Mouse (Mus musculus) spleen, adult 2 months (tissue): Measurements from ENCODE around the gene Ptprt.

Experiments
- CTCF ChIP-seq: fragments of 200-500 bp; IDR thresholded peaks from 2 replicates; pipeline ENCODE4 v1.5.1; 2011; ENCODE audit warnings: mild to moderate bottlenecking, inconsistent platforms; ENCODE audit not compliant: insufficient read depth, insufficient read length, insufficient replicate concordance; ENCODE audit errors: extremely low read depth
- POLR2A ChIP-seq: fragments of 200-500 bp; IDR thresholded peaks from 2 replicates; pipeline ENCODE4 v1.6.1; 2011; ENCODE audit warnings: low read depth, low read length, inconsistent platforms

- TF ChIP-seq POLR2A (no peak), CTCF (no peak)
These were observed 1103.1 kb downstream of the Ptprt start for GRCm38 (mm10) chr2:161557874-161558273.
